Mouse (Mus musculus): ENCODE results near the gene Trp53inp2.

The Trp53inp2 gene

GRCm38 (mm10) chr2:155380261-155381059, at the start of gene Trp53inp2:
Gene Trp53inp2, plus strand, starts transcription at chr2:155381059.
- in situ Hi-C loops (cut with MboI; ENCODE audit: low pct_unique_long_range_greater_than_20kb in 1 of 2, low sequenced_read_pairs in 2 of 2, unreplicated experiment in 1 of 2): no loop called here

GRCm38 (mm10) chr2:155331351-155331750, 49.5 kb upstream of the Trp53inp2 start:
- in situ Hi-C loops (cut with MboI; ENCODE audit: low pct_unique_long_range_greater_than_20kb in 1 of 2, low sequenced_read_pairs in 2 of 2, unreplicated experiment in 1 of 2): no loop called here

- in situ Hi-C loops (cut with MboI; ENCODE audit: low pct_unique_long_range_greater_than_20kb in 1 of 2, low sequenced_read_pairs in 2 of 2, unreplicated experiment in 1 of 2): no loop called here
Measured at GRCm38 (mm10) chr2:155333421-155333820, 47.4 kb upstream of the Trp53inp2 start.

GRCm38 (mm10) chr2:155335231-155335630, 45.6 kb upstream of the Trp53inp2 start:
- in situ Hi-C loops (cut with MboI; ENCODE audit: low pct_unique_long_range_greater_than_20kb in 1 of 2, low sequenced_read_pairs in 2 of 2, unreplicated experiment in 1 of 2): no loop called here

- in situ Hi-C loops (cut with MboI; ENCODE audit: low pct_unique_long_range_greater_than_20kb in 1 of 2, low sequenced_read_pairs in 2 of 2, unreplicated experiment in 1 of 2): no loop called here
Measured at GRCm38 (mm10) chr2:155336254-155336653, 44.6 kb upstream of the Trp53inp2 start.

- in situ Hi-C loops (cut with MboI; ENCODE audit: low pct_unique_long_range_greater_than_20kb in 1 of 2, low sequenced_read_pairs in 2 of 2, unreplicated experiment in 1 of 2): no loop called here
Measured at GRCm38 (mm10) chr2:155340166-155340565, 40.7 kb upstream of the Trp53inp2 start.

GRCm38 (mm10) chr2:155346670-155347069, 34.2 kb upstream of the Trp53inp2 start:
- in situ Hi-C loops (cut with MboI; ENCODE audit: low pct_unique_long_range_greater_than_20kb in 1 of 2, low sequenced_read_pairs in 2 of 2, unreplicated experiment in 1 of 2): no loop called here

GRCm38 (mm10) chr2:155354402-155354801, 26.5 kb upstream of the Trp53inp2 start:
- in situ Hi-C loops (cut with MboI; ENCODE audit: low pct_unique_long_range_greater_than_20kb in 1 of 2, low sequenced_read_pairs in 2 of 2, unreplicated experiment in 1 of 2): no loop called here

GRCm38 (mm10) chr2:155356971-155357591, 23.8 kb upstream of the Trp53inp2 start, which contains the start of gene Pigu:
Gene Pigu, minus strand, starts transcription at chr2:155357430.
- in situ Hi-C loops (cut with MboI; ENCODE audit: low pct_unique_long_range_greater_than_20kb in 1 of 2, low sequenced_read_pairs in 2 of 2, unreplicated experiment in 1 of 2): no loop called here

GRCm38 (mm10) chr2:155357686-155358399, 23.0 kb upstream of the Trp53inp2 start:
- in situ Hi-C loops (cut with MboI; ENCODE audit: low pct_unique_long_range_greater_than_20kb in 1 of 2, low sequenced_read_pairs in 2 of 2, unreplicated experiment in 1 of 2): no loop called here

- in situ Hi-C loops (cut with MboI; ENCODE audit: low pct_unique_long_range_greater_than_20kb in 1 of 2, low sequenced_read_pairs in 2 of 2, unreplicated experiment in 1 of 2): no loop called here
Measured at GRCm38 (mm10) chr2:155367635-155368284, 13.1 kb upstream of the Trp53inp2 start.

GRCm38 (mm10) chr2:155369333-155369883, 11.5 kb upstream of the Trp53inp2 start:
- in situ Hi-C loops (cut with MboI; ENCODE audit: low pct_unique_long_range_greater_than_20kb in 1 of 2, low sequenced_read_pairs in 2 of 2, unreplicated experiment in 1 of 2): no loop called here

- in situ Hi-C loops (cut with MboI; ENCODE audit: low pct_unique_long_range_greater_than_20kb in 1 of 2, low sequenced_read_pairs in 2 of 2, unreplicated experiment in 1 of 2): no loop called here
Measured at GRCm38 (mm10) chr2:155372451-155372850, 8.4 kb upstream of the Trp53inp2 start.

- in situ Hi-C loops (cut with MboI; ENCODE audit: low pct_unique_long_range_greater_than_20kb in 1 of 2, low sequenced_read_pairs in 2 of 2, unreplicated experiment in 1 of 2): no loop called here
Measured at GRCm38 (mm10) chr2:155373302-155373701, 7.6 kb upstream of the Trp53inp2 start.

GRCm38 (mm10) chr2:155373886-155374285, 7.0 kb upstream of the Trp53inp2 start:
- in situ Hi-C loops (cut with MboI; ENCODE audit: low pct_unique_long_range_greater_than_20kb in 1 of 2, low sequenced_read_pairs in 2 of 2, unreplicated experiment in 1 of 2): no loop called here

- in situ Hi-C loops (cut with MboI; ENCODE audit: low pct_unique_long_range_greater_than_20kb in 1 of 2, low sequenced_read_pairs in 2 of 2, unreplicated experiment in 1 of 2): no loop called here
Measured at GRCm38 (mm10) chr2:155374521-155374920, 6.3 kb upstream of the Trp53inp2 start.

- in situ Hi-C loops (cut with MboI; ENCODE audit: low pct_unique_long_range_greater_than_20kb in 1 of 2, low sequenced_read_pairs in 2 of 2, unreplicated experiment in 1 of 2): no loop called here
Measured at GRCm38 (mm10) chr2:155376191-155376590, 4.7 kb upstream of the Trp53inp2 start.

- in situ Hi-C loops (cut with MboI; ENCODE audit: low pct_unique_long_range_greater_than_20kb in 1 of 2, low sequenced_read_pairs in 2 of 2, unreplicated experiment in 1 of 2): no loop called here
Measured at GRCm38 (mm10) chr2:155381060-155381437, 190 bp downstream of the Trp53inp2 start.
